Mouse (Mus musculus) 3134 (cell line): ENCODE results near the gene Emd.
A peak's percentile ranks its signal among the peaks of the same experiment; 100 is the strongest.

ENCODE experiments used
- DNase-seq: peaks from one replicate; pipeline ENCODE4 v3.0.0-alpha.2; 2011; ENCODE audit warnings: low spot score; ENCODE audit not compliant: insufficient read length; ENCODE audit errors: extremely low read depth

Emd gene

GRCm38 (mm10) chrX:74270902-74271551, 16.5 kb downstream of the Emd start:
- peak; percentile 50 for DNase-seq

GRCm38 (mm10) chrX:74273422-74274322, 19.2 kb downstream of the Emd start:
- peak; percentile 38 for DNase-seq

GRCm38 (mm10) chrX:74277916-74278315, 23.4 kb downstream of the Emd start:
- DNase-seq: no peak

- no peak for DNase-seq
These were observed 26.7 kb downstream of the Emd start for GRCm38 (mm10) chrX:74281041-74281731.

GRCm38 (mm10) chrX:74281732-74282394, 27.4 kb downstream of the Emd start, which contains the start of the genes Taz and Dnase1l1:
Taz (plus strand) TSS chrX:74281912.
Dnase1l1 (minus strand) TSS chrX:74282337.
- DNase-seq: peak; percentile 87

GRCm38 (mm10) chrX:74282395-74283091, 28.1 kb downstream of the Emd start:
- peak; percentile 89 for DNase-seq

GRCm38 (mm10) chrX:74283092-74283437, 28.6 kb downstream of the Emd start:
- DNase-seq: no peak

- no peak for DNase-seq
These were observed 38.9 kb downstream of the Emd start for GRCm38 (mm10) chrX:74293431-74293830.

GRCm38 (mm10) chrX:74296538-74297448, 42.3 kb downstream of the Emd start, which contains the start of gene Atp6ap1:
Atp6ap1 (plus strand) TSS chrX:74297097.
- peak; percentile 94 for DNase-seq

GRCm38 (mm10) chrX:74298348-74298747, 43.9 kb downstream of the Emd start:
- no peak for DNase-seq

GRCm38 (mm10) chrX:74299721-74300120, 45.2 kb downstream of the Emd start:
- DNase-seq: no peak

- DNase-seq: peak; percentile 88
These were observed 50.6 kb downstream of the Emd start, which contains the start of gene Gdi1 for GRCm38 (mm10) chrX:74304867-74305700. Gdi1 (plus strand) TSS chrX:74304998.
